Mouse (Mus musculus) neural tube, embryonic 12.5 days (tissue): ENCODE measurements at regions not wholly inside any gene's neighbourhood (a gene's known extent, or its start where the extent isn't known, plus 50 kb on each side); places are given as distances from the start of the nearest gene placed in this dataset.

Experiments
- ATAC-seq: fragments of 200-750 bp; cut with Nextera tagmentation; 2 replicates; pipeline ENCODE4 v1.8.0; 2017; ENCODE audit warnings: low read depth, mild to moderate bottlenecking, moderate TSS enrichment, moderate library complexity; ENCODE audit not compliant: low FRiP score
- H3K27ac ChIP-seq: fragments of 300-500 bp; sonication (generic); 2 replicates; pipeline ENCODE4 v1.5.1; 2016
- H3K27me3 ChIP-seq: fragments of 300-500 bp; sonication (generic); replicated peaks from 2 replicates; pipeline ENCODE4 v1.6.1; 2016; ENCODE audit warnings: mild to moderate bottlenecking
- H3K36me3 ChIP-seq: fragments of 300-500 bp; sonication (generic); 2 replicates; pipeline ENCODE4 v1.6.1; 2016; ENCODE audit warnings: mild to moderate bottlenecking
- H3K4me1 ChIP-seq: fragments of 300-500 bp; sonication (generic); 2 replicates; pipeline ENCODE4 v1.6.1; 2016
- H3K4me2 ChIP-seq: fragments of 300-500 bp; sonication (generic); replicated peaks from 2 replicates; pipeline ENCODE4 v1.6.1; 2016; ENCODE audit warnings: mild to moderate bottlenecking
- H3K4me3 ChIP-seq: fragments of 300-500 bp; sonication (generic); 2 replicates; pipeline ENCODE4 v1.5.1; 2016
- H3K9ac ChIP-seq: fragments of 300-500 bp; sonication (generic); 2 replicates; pipeline ENCODE4 v1.6.1; 2016; ENCODE audit warnings: mild to moderate bottlenecking
- H3K9me3 ChIP-seq: fragments of 300-500 bp; sonication (generic); 2 replicates; pipeline ENCODE4 v1.6.1; 2016; ENCODE audit warnings: mild to moderate bottlenecking
- WGBS: fragments of 180-500 bp; shearing (Covaris S2); methylation state at CpG from one replicate; pipeline ENCODE4 v1.1.7; 2016; 5-methylcytosine and 5-hydroxymethylcytosine counted together

- Histone ChIP-seq H3K36me3 (no peaks in the 10 kb centered on the region), H3K4me1 (no peaks in the 10 kb centered on the region), H3K4me2 (no peak overlapping the region), H3K27me3 (no peaks in the 10 kb centered on the region), H3K4me3 (no peak overlapping the region), H3K9me3 (no peaks in the 10 kb centered on the region), H3K9ac (no peak overlapping the region), H3K27ac (no peak overlapping the region)
- ATAC-seq, result no peak
- 91% methylated on average over 1 of the region's 1 CpGs for WGBS
These were observed 766.9 kb upstream of the Celf2 start for GRCm38 (mm10) chr2:8276127-8276773.
